Mouse (Mus musculus) inflammation-experienced regulatory T-cells, adult 6 months (primary cell): ENCODE results near the gene Ngp. TPM values are rescaled to one million over a fixed set of nuclear protein-coding genes. Genes with fewer than 3 reads are reported as not detected.

ENCODE experiments used
- ATAC-seq: one replicate; pipeline ENCODE4 v1.8.0; 2017
- polyA plus RNA-seq, 3 experiments: library from polyadenylated mRNA; unstranded; fragments of 100-300 nt; shearing (Covaris generic); gene quantifications; one replicate each; pipeline ENCODE4 v1.2.1; 2017

Ngp gene
- polyA plus RNA-seq, 3 experiments from 2014 or later = 5.1 TPM; not detected in 2

- no peak for ATAC-seq
These were observed 16.5 kb downstream of the Ngp start for GRCm38 (mm10) chr9:110436041-110436440.

- no peak for ATAC-seq
These were observed 20.5 kb downstream of the Ngp start for GRCm38 (mm10) chr9:110440049-110440448.

GRCm38 (mm10) chr9:110440559-110440958, 21.0 kb downstream of the Ngp start:
- no peak for ATAC-seq

GRCm38 (mm10) chr9:110448356-110448755, 28.8 kb downstream of the Ngp start:
- ATAC-seq = no peak

- ATAC-seq = peak; percentile 60
These were observed 29.5 kb downstream of the Ngp start for GRCm38 (mm10) chr9:110448857-110449617.

GRCm38 (mm10) chr9:110452523-110452922, 33.0 kb downstream of the Ngp start:
- ATAC-seq = no peak

GRCm38 (mm10) chr9:110457926-110458325, 38.4 kb downstream of the Ngp start:
- ATAC-seq = peak; percentile 11

GRCm38 (mm10) chr9:110459145-110459727, 39.7 kb downstream of the Ngp start:
- no peak for ATAC-seq

GRCm38 (mm10) chr9:110460884-110461815, 41.6 kb downstream of the Ngp start:
- peak; percentile 70 for ATAC-seq

- ATAC-seq = no peak
These were observed 42.8 kb downstream of the Ngp start for GRCm38 (mm10) chr9:110462321-110462720.

GRCm38 (mm10) chr9:110463983-110464591, 44.5 kb downstream of the Ngp start:
- ATAC-seq = no peak

- no peak for ATAC-seq
These were observed 45.8 kb downstream of the Ngp start for GRCm38 (mm10) chr9:110465336-110465735.

GRCm38 (mm10) chr9:110466179-110466578, 46.6 kb downstream of the Ngp start:
- no peak for ATAC-seq

Other genes starting within 250 kb of the Ngp start
- gene Cspg5, start 176.0 kb upstream of the Ngp start, polyA plus RNA-seq = under 1 TPM; 0.13 to 0.27 (median 0.18) TPM
- 10 to 100 TPM; 17.7 to 19.1 (median 18.9) TPM for gene Elp6, start 114.6 kb upstream of the Ngp start, polyA plus RNA-seq
- 10 to 100 TPM; 10.8 to 15.9 (median 11.1) TPM for gene Scap, start 86.5 kb upstream of the Ngp start, polyA plus RNA-seq
- 1 to 10 TPM; 4.4 to 5.9 (median 4.7) TPM for gene Ptpn23, start 11.5 kb upstream of the Ngp start, polyA plus RNA-seq
- 10 to 100 TPM; 10.7 to 16.2 (median 12.3) TPM for gene Klhl18, start 56.9 kb downstream of the Ngp start, polyA plus RNA-seq
- under 1 TPM; 0.53 to 0.95 (median 0.75) TPM for gene Kif9, start 57.2 kb downstream of the Ngp start, polyA plus RNA-seq
- gene Setd2, start 112.8 kb downstream of the Ngp start, polyA plus RNA-seq = 10 to 100 TPM; 33.9 to 60.5 (median 44.9) TPM
- gene Nradd, start 204.7 kb downstream of the Ngp start, polyA plus RNA-seq = 1 to 10 TPM; 2.4 to 6.2 (median 3.8) TPM
- gene Nbeal2, start 234.4 kb downstream of the Ngp start, polyA plus RNA-seq = 10 to 100 TPM; 20.0 to 42.0 (median 21.1) TPM
- gene Ccdc12, start 236.8 kb downstream of the Ngp start, polyA plus RNA-seq = 100 to 1,000 TPM; 222 to 259 (median 234) TPM